Mouse (Mus musculus) retina, adult 2 months (tissue): ENCODE results near the gene Mgrn1.

Source experiments
- DNase-seq: peaks from one replicate; pipeline ENCODE4 v3.0.0-alpha.2; 2012; ENCODE audit warnings: low read depth, low spot score

Gene Mgrn1

GRCm38 (mm10) chr16:4940311-4940850 is 54.3 kb downstream of the Mgrn1 start:
- DNase-seq = no peak

- no peak for DNase-seq
Measured at GRCm38 (mm10) chr16:4941016-4941415, 55.0 kb downstream of the Mgrn1 start.

GRCm38 (mm10) chr16:4942868-4943267 is 56.8 kb downstream of the Mgrn1 start:
- DNase-seq = no peak

- no peak for DNase-seq
Measured at GRCm38 (mm10) chr16:4943431-4943830, 57.4 kb downstream of the Mgrn1 start.

- no peak for DNase-seq
Measured at GRCm38 (mm10) chr16:4945415-4945814, 59.4 kb downstream of the Mgrn1 start.

- DNase-seq = no peak
Measured at GRCm38 (mm10) chr16:4946155-4946554, 60.1 kb downstream of the Mgrn1 start.

- no peak for DNase-seq
Measured at GRCm38 (mm10) chr16:4947378-4947777, 61.3 kb downstream of the Mgrn1 start.

- DNase-seq = no peak
Measured at GRCm38 (mm10) chr16:4956609-4957008, 70.6 kb downstream of the Mgrn1 start.

GRCm38 (mm10) chr16:4957446-4957845 is 71.4 kb downstream of the Mgrn1 start:
- no peak for DNase-seq

- no peak for DNase-seq
Measured at GRCm38 (mm10) chr16:4960260-4960659, 74.2 kb downstream of the Mgrn1 start.

GRCm38 (mm10) chr16:4963346-4963745 is 77.3 kb downstream of the Mgrn1 start:
- no peak for DNase-seq

GRCm38 (mm10) chr16:4963797-4964709 is 78.0 kb downstream of the Mgrn1 start, which contains the start of gene Anks3:
Gene Anks3 (minus strand): TSS chr16:4964205.
- DNase-seq = peak; percentile 82

GRCm38 (mm10) chr16:4964731-4965391 is 78.8 kb downstream of the Mgrn1 start:
- no peak for DNase-seq

- no peak for DNase-seq
Measured at GRCm38 (mm10) chr16:4965392-4966129, 79.5 kb downstream of the Mgrn1 start.

- DNase-seq = no peak
Measured at GRCm38 (mm10) chr16:4968426-4968825, 82.4 kb downstream of the Mgrn1 start.

GRCm38 (mm10) chr16:4969055-4969843 is 83.2 kb downstream of the Mgrn1 start:
- DNase-seq = no peak

GRCm38 (mm10) chr16:4971626-4972025 is 85.6 kb downstream of the Mgrn1 start:
- DNase-seq = no peak

GRCm38 (mm10) chr16:4974521-4974920 is 88.5 kb downstream of the Mgrn1 start:
- DNase-seq = no peak

- DNase-seq = no peak
Measured at GRCm38 (mm10) chr16:4976180-4976579, 90.1 kb downstream of the Mgrn1 start.

- DNase-seq = no peak
Measured at GRCm38 (mm10) chr16:4978275-4979051, 92.4 kb downstream of the Mgrn1 start.
